Mouse (Mus musculus) megakaryocyte, embryonic 14.5 days (primary cell): ENCODE measurements around the gene Pkmyt1.

ENCODE experiments used
- FLI1 ChIP-seq: IDR thresholded peaks from 2 replicates; pipeline ENCODE4 v1.6.1; 2012; ENCODE audit warnings: low read length, inconsistent platforms, mixed read lengths
- GATA1 ChIP-seq: IDR thresholded peaks from 3 replicates; pipeline ENCODE4 v1.6.1; 2012; ENCODE audit warnings: mixed read lengths, low read length, inconsistent platforms, borderline replicate concordance

DNA sequence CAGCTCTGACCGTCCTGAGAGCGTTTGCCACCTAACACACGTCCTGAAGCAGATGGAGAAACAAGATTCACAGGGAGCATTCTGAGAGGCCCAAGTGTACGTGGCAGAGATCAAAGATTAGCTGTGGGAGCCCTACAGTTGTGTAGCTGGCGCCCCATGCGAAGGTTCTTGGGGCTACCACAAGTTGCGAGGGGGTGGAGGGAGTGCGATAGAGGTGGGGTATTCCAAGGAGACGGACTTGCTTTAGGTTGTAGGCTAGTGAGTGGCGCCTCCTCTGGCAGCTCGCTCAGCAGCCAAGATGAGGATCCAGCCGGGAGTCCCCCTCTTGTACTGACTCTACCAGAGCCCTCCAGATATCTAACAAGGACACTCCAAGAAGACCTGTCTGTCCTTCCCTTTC lies 20.2 kb downstream of the Pkmyt1 start:
- no peak for TF ChIP-seq GATA1
- TF ChIP-seq FLI1, result no peak
